Mouse (Mus musculus) hindlimb bud, embryonic 11.5 days (tissue): ENCODE data around the gene Ankrd11.

ENCODE experiments used
- DNase-seq: peaks from one replicate; pipeline ENCODE4 v3.0.0-alpha.2; 2012; ENCODE audit warnings: low read depth, low spot score; ENCODE audit errors: extremely low spot score

Ankrd11 gene

DNA sequence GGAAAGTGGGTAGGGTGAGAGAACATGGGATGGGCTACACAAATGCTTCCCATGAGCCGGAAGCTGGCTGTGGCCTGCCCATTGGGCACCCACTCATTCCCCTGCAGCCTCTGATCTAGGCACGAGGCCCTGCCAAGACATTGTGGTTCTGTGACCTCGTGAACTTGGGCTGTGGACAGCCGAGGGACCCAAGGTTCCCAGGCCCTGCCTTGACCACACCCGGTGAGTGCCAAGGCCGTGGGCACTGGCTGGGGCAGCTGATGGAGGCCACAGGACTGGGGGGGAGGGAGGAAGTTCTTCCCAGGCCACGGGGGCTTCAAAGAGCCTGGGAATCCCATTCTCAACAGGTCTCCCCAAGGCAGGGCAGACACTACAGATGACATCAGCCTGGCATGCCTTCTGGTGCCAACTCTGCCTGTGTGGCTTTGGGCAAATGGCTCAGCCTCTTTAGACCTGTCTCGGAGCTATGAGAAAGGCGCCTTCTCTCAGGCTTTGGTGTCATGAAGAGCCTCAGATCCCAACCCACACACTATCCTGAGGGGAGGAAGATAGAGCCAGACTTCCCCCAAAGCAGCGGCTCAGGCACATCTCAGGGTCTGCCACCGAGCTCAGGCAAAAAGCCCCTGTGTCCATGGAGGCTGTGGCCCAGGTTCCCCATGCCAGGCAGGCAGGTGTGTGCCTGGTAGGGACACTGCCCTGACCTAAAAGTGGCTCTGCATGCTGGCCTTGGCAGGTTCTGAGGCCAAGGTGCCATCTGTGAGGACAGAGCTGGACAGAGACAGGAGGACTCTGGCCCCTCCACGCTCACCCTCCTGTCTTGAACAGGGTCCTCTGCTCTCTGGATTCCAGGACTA lies 190.2 kb downstream of the Ankrd11 start:
- no peak for DNase-seq

DNA sequence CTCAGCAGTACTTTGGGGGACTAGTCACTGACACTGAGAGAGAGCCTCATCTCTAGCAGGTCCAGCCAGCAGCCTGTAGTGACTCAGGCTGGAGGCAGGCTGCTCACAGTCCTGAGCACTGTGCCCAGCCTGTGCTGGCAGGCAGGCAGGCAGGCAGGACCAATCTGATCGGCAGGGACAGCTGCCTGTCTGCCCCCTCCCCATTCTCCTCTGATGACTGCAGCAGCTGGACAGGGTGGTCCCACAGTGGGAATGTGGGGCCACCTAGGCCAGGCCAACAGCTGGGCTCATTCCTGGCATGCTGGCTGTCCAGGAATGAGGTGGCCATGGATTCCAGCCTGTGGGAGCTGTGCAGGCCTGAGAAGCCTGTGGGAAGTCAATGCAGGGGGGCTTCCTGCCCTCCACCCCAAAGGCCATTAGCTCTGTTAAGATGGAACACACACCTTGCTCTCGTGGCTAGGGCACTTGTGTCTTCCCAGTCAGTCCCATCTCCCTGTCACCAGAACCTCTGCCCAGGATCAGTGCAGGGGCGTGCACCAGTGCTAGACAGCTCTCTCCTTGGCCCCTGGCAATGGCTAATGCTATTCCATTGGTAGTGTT lies 191.3 kb downstream of the Ankrd11 start:
- DNase-seq, result no peak

- no peak for DNase-seq
Observed at GRCm38 (mm10) chr8:122849152-122849910, 192.7 kb downstream of the Ankrd11 start.

GRCm38 (mm10) chr8:122847829-122848561 lies 194.1 kb downstream of the Ankrd11 start, which contains the start of gene Cdh15:
Gene Cdh15, plus strand, starts transcription at chr8:122847966.
- DNase-seq, result no peak

GRCm38 (mm10) chr8:122845662-122846061 lies 196.4 kb downstream of the Ankrd11 start:
- no peak for DNase-seq

- no peak for DNase-seq
Observed at GRCm38 (mm10) chr8:122844161-122844560, 197.9 kb downstream of the Ankrd11 start.

GRCm38 (mm10) chr8:122836696-122837095 lies 205.4 kb downstream of the Ankrd11 start:
- DNase-seq, result no peak

- DNase-seq, result no peak
Observed at GRCm38 (mm10) chr8:122836199-122836598, 205.9 kb downstream of the Ankrd11 start.

DNA sequence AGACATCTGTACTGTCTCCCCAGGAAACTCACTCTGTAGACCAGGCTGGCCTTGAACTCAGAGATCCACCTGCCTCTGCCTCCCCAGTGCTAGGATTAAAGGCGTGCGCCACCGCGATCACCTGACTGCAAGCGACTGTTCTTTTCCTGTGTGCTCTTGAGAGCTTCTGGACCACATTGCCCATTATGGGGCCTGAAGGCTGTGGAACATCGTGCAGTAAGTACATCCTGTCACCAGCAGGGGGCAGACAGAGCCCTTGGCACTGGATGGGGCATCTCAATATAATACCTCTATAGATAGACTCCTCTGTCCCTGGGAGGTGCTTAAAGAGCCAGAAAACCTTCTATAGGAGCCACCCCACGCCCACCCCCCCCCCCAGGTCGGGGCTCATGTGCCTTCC lies 207.1 kb downstream of the Ankrd11 start:
- peak; percentile 54 for DNase-seq

GRCm38 (mm10) chr8:122834416-122834815 lies 207.7 kb downstream of the Ankrd11 start:
- no peak for DNase-seq
